Mouse (Mus musculus) liver, adult 2 months (tissue): ENCODE data around the gene Ruvbl2.

Source experiments
- CTCF ChIP-seq: fragments of 200-500 bp; IDR thresholded peaks from 2 replicates; pipeline ENCODE4 v1.5.1; 2011; ENCODE audit warnings: low read depth, low read length, control low read depth
- POLR2A ChIP-seq: fragments of 200-500 bp; IDR thresholded peaks from 2 replicates; pipeline ENCODE4 v1.6.1; 2011; ENCODE audit warnings: low read length, control low read depth; ENCODE audit not compliant: insufficient read depth; ENCODE audit errors: extremely low read depth

DNA sequence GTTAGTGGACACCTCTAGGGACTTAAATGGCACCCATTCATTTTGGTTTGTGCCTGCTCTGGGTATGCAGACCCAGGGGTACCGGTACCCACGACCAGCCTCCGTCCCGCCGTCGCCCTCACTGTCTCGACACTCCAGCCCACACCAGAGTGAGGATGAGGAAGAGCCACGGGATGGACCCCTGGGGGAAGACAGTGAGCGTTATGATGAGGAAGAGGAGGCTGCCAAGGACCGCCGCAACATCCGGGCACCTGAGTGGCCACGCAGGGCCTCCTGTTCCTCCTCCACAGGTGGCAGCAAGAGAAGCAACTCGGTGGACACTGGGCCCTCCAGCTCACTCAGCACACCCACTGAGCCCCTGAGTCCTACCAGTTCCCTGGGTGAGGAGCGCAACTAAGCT, 17.1 kb upstream of the Ruvbl2 start:
- TF ChIP-seq CTCF: no peak
- no peak for TF ChIP-seq POLR2A
